Mouse (Mus musculus) neural tube, embryonic 12.5 days (tissue): Measurements from ENCODE around the gene Dennd4c. TPM values are rescaled to one million over a fixed set of nuclear protein-coding genes. Genes with fewer than 3 reads are reported as not detected.
A peak's percentile ranks its signal among the peaks of the same experiment; 100 is the strongest.
"Not testable (repeated sequence)": the region's sequence is repeated elsewhere in the genome, so short reads cannot be mapped to it uniquely, and the experiment has no call there.

Source experiments
- ATAC-seq: fragments of 200-750 bp; cut with Nextera tagmentation; 2 replicates; pipeline ENCODE4 v1.8.0; 2017; ENCODE audit warnings: low read depth, mild to moderate bottlenecking, moderate TSS enrichment, moderate library complexity; ENCODE audit not compliant: low FRiP score
- H3K27ac ChIP-seq: fragments of 300-500 bp; sonication (generic); 2 replicates; pipeline ENCODE4 v1.5.1; 2016
- H3K27me3 ChIP-seq: fragments of 300-500 bp; sonication (generic); replicated peaks from 2 replicates; pipeline ENCODE4 v1.6.1; 2016; ENCODE audit warnings: mild to moderate bottlenecking
- H3K36me3 ChIP-seq: fragments of 300-500 bp; sonication (generic); 2 replicates; pipeline ENCODE4 v1.6.1; 2016; ENCODE audit warnings: mild to moderate bottlenecking
- H3K4me1 ChIP-seq: fragments of 300-500 bp; sonication (generic); 2 replicates; pipeline ENCODE4 v1.6.1; 2016
- H3K4me2 ChIP-seq: fragments of 300-500 bp; sonication (generic); replicated peaks from 2 replicates; pipeline ENCODE4 v1.6.1; 2016; ENCODE audit warnings: mild to moderate bottlenecking
- H3K4me3 ChIP-seq: fragments of 300-500 bp; sonication (generic); 2 replicates; pipeline ENCODE4 v1.5.1; 2016
- H3K9ac ChIP-seq: fragments of 300-500 bp; sonication (generic); 2 replicates; pipeline ENCODE4 v1.6.1; 2016; ENCODE audit warnings: mild to moderate bottlenecking
- H3K9me3 ChIP-seq: fragments of 300-500 bp; sonication (generic); 2 replicates; pipeline ENCODE4 v1.6.1; 2016; ENCODE audit warnings: mild to moderate bottlenecking
- WGBS: fragments of 180-500 bp; shearing (Covaris S2); methylation state at CpG from one replicate; pipeline ENCODE4 v1.1.7; 2016; 5-methylcytosine and 5-hydroxymethylcytosine counted together
- polyA plus RNA-seq: library from polyadenylated mRNA; unstranded; fragments of >200 nt; fragmentation: Nextera tagmentation; extraction: Ambion mirVana; gene quantifications from 2 replicates; pipeline ENCODE4 v1.2.1, GENCODE M21; 2016

Dennd4c gene
- polyA plus RNA-seq, 1 experiment from 2014 or later: 5.0 TPM

- Histone ChIP-seq H3K4me2 (no peak overlapping the region), H3K9ac (no peak overlapping the region), H3K36me3 (peaks cover 42% of the 10 kb centered on the region), H3K27me3 (no peaks in the 10 kb centered on the region), H3K4me1 (no peaks in the 10 kb centered on the region), H3K27ac (no peak overlapping the region), H3K9me3 (no peaks in the 10 kb centered on the region), H3K4me3 (no peak overlapping the region)
- no peak for ATAC-seq
- whole genome bisulfite sequencing: 92% methylated on average over 7 of the region's 7 CpGs
Measured at GRCm38 (mm10) chr4:86825143-86825542, 76.8 kb downstream of the Dennd4c start.

GRCm38 (mm10) chr4:86831896-86832295 lies 83.5 kb downstream of the Dennd4c start:
- no peak overlapping the region for H3K27ac ChIP-seq
- 92% methylated on average over 2 of the region's 2 CpGs for WGBS
- ATAC-seq: no peak
- H3K4me2 ChIP-seq: no peak overlapping the region
- no peak overlapping the region for H3K4me3 ChIP-seq
- no peaks in the 10 kb centered on the region for H3K9me3 ChIP-seq
- H3K4me1 ChIP-seq: no peaks in the 10 kb centered on the region
- peaks cover 39% of the 10 kb centered on the region for H3K36me3 ChIP-seq
- no peaks in the 10 kb centered on the region for H3K27me3 ChIP-seq
- H3K9ac ChIP-seq: no peak overlapping the region

- 100% methylated on average over 2 of the region's 2 CpGs for WGBS
- not testable (repeated sequence) for H3K27me3 ChIP-seq, H3K9ac ChIP-seq, H3K4me1 ChIP-seq, H3K4me2 ChIP-seq, H3K4me3 ChIP-seq, H3K9me3 ChIP-seq, H3K27ac ChIP-seq, ATAC-seq
- H3K36me3 ChIP-seq: peaks cover 48% of the 10 kb centered on the region
Measured at GRCm38 (mm10) chr4:86841141-86841540, 92.8 kb downstream of the Dennd4c start.

- H3K4me3 ChIP-seq: no peak overlapping the region
- H3K4me1 ChIP-seq: no peaks in the 10 kb centered on the region
- no peaks in the 10 kb centered on the region for H3K27me3 ChIP-seq
- WGBS: 97% methylated on average over 3 of the region's 3 CpGs
- no peak for ATAC-seq
- peaks cover 42% of the 10 kb centered on the region for H3K36me3 ChIP-seq
- no peak overlapping the region for H3K4me2 ChIP-seq
- no peaks in the 10 kb centered on the region for H3K9me3 ChIP-seq
- H3K27ac ChIP-seq: no peak overlapping the region
- no peak overlapping the region for H3K9ac ChIP-seq
Measured at GRCm38 (mm10) chr4:86845384-86845783, 97.0 kb downstream of the Dennd4c start.

GRCm38 (mm10) chr4:86847246-86847645 lies 98.9 kb downstream of the Dennd4c start:
- no peaks in the 10 kb centered on the region for H3K4me1 ChIP-seq
- H3K4me2 ChIP-seq: no peak overlapping the region
- no peak overlapping the region for H3K27ac ChIP-seq
- H3K36me3 ChIP-seq: peaks cover 38% of the 10 kb centered on the region
- no peaks in the 10 kb centered on the region for H3K27me3 ChIP-seq
- 92% methylated on average over 2 of the region's 2 CpGs for WGBS
- ATAC-seq: no peak
- H3K9ac ChIP-seq: no peak overlapping the region
- H3K9me3 ChIP-seq: no peaks in the 10 kb centered on the region
- H3K4me3 ChIP-seq: no peak overlapping the region

GRCm38 (mm10) chr4:86851331-86851730 lies 103.0 kb downstream of the Dennd4c start:
- Histone ChIP-seq H3K27ac (no peak overlapping the region), H3K27me3 (no peaks in the 10 kb centered on the region), H3K4me3 (no peak overlapping the region), H3K9me3 (no peaks in the 10 kb centered on the region), H3K4me1 (0 out of 2 replicates have a peak, but pooled peaks cover 5% of the 10 kb centered on the region), H3K9ac (no peak overlapping the region), H3K4me2 (no peak overlapping the region), H3K36me3 (peaks cover 44% of the 10 kb centered on the region)
- WGBS: 87% methylated on average over 2 of the region's 2 CpGs
- no peak for ATAC-seq

- 80% methylated on average over 3 of the region's 3 CpGs for WGBS
- no peaks in the 10 kb centered on the region for H3K9me3 ChIP-seq
- H3K4me3 ChIP-seq: no peak overlapping the region
- ATAC-seq: no peak
- H3K36me3 ChIP-seq: peaks cover 43% of the 10 kb centered on the region
- H3K9ac ChIP-seq: no peak overlapping the region
- 0 out of 2 replicates have a peak, but pooled peaks cover 5% of the 10 kb centered on the region for H3K4me1 ChIP-seq
- H3K27ac ChIP-seq: no peak overlapping the region
- no peak overlapping the region for H3K4me2 ChIP-seq
- H3K27me3 ChIP-seq: no peaks in the 10 kb centered on the region
Measured at GRCm38 (mm10) chr4:86852018-86852417, 103.7 kb downstream of the Dennd4c start.

- WGBS: 89% methylated on average over 4 of the region's 4 CpGs
- Histone ChIP-seq H3K27ac (no peak overlapping the region), H3K27me3 (no peaks in the 10 kb centered on the region), H3K4me2 (no peak overlapping the region), H3K9me3 (no peaks in the 10 kb centered on the region), H3K4me1 (peaks cover 8% of the 10 kb centered on the region; the same call in 1 of the 2 replicates), H3K4me3 (no peak overlapping the region), H3K36me3 (peaks cover 38% of the 10 kb centered on the region), H3K9ac (no peak overlapping the region)
- ATAC-seq: no peak
Measured at GRCm38 (mm10) chr4:86852813-86853590, 104.6 kb downstream of the Dennd4c start.

- peak overlapping the region; percentile 99 for H3K4me3 ChIP-seq
- H3K9ac ChIP-seq: peak overlapping the region; percentile 99
- H3K9me3 ChIP-seq: no peaks in the 10 kb centered on the region
- WGBS: 2% methylated on average over 50 of the region's 50 CpGs
- H3K4me2 ChIP-seq: peak overlapping the region; percentile 82
- H3K4me1 ChIP-seq: peaks cover 11% of the 10 kb centered on the region; the same call in 1 of the 2 replicates
- H3K36me3 ChIP-seq: peaks cover 30% of the 10 kb centered on the region
- peak; percentile 21 for ATAC-seq
- H3K27me3 ChIP-seq: no peaks in the 10 kb centered on the region
- peak overlapping the region; percentile 93 for H3K27ac ChIP-seq
Measured at GRCm38 (mm10) chr4:86856304-86857112, 108.2 kb downstream of the Dennd4c start.

- WGBS: under 1% methylated on average over 68 of the region's 68 CpGs
- Histone ChIP-seq H3K4me1 (peaks cover 11% of the 10 kb centered on the region; the same call in 1 of the 2 replicates), H3K4me2 (peak within 1 kb of the TSS; percentile 82), H3K36me3 (peaks cover 28% of the 10 kb centered on the region), H3K27ac (peak within 1 kb of the TSS; percentile 93), H3K9ac (peak within 1 kb of the TSS; percentile 99), H3K4me3 (peak within 1 kb of the TSS; percentile 99), H3K9me3 (no peaks in the 10 kb centered on the region), H3K27me3 (no peaks in the 10 kb centered on the region)
- ATAC-seq: peak; percentile 99
Measured at GRCm38 (mm10) chr4:86857113-86858069, 109.0 kb downstream of the Dennd4c start, which contains the start of gene Rps6. Gene Rps6 (minus strand): TSS chr4:86857412.

- no peaks in the 10 kb centered on the region for H3K27me3 ChIP-seq
- WGBS: 61% methylated on average over 12 of the region's 12 CpGs
- H3K9ac ChIP-seq: peak overlapping the region; percentile 70
- H3K4me3 ChIP-seq: peak overlapping the region; percentile 99
- H3K4me1 ChIP-seq: peaks cover 11% of the 10 kb centered on the region; the same call in 1 of the 2 replicates
- H3K36me3 ChIP-seq: peaks cover 22% of the 10 kb centered on the region
- no peak; the same call in 1 of the 2 replicates for ATAC-seq
- no peak overlapping the region for H3K27ac ChIP-seq
- peak overlapping the region; percentile 82 for H3K4me2 ChIP-seq
- H3K9me3 ChIP-seq: no peaks in the 10 kb centered on the region
Measured at GRCm38 (mm10) chr4:86858070-86858440, 109.7 kb downstream of the Dennd4c start.
